In genomic region chr1:37250643-37251310, GRCm38 (mm10) we compare ENCODE assay signal across 9 mouse cellular contexts. TPM values are rescaled to one million over a fixed set of nuclear protein-coding genes. Genes with fewer than 3 reads are reported as not detected.
A peak's percentile ranks its signal among the peaks of the same experiment; 100 is the strongest.
DNase-seq lines count a peak whose midpoint lies in the region; ATAC-seq and TF ChIP-seq lines count a peak whose summit lies in the region.
"Had no signal": no experiment of that assay in that cellular context is flagged by ENCODE, and none has a peak within 500 bp of the region (broad histone marks: within the 10 kb centered on the region; RNA-seq: fewer than 3 reads in every experiment).

No protein-coding gene starts in this region.

- no peak for TF ChIP-seq POLR2A in testis, adult 2 months (IDR thresholded peaks at IDR 0.05; ENCODE audit: control insufficient read depth, low read depth, low read length)

- H3K4me1 ChIP-seq in kidney, embryonic 16.5 days (ENCODE audit: insufficient read depth, low read length) = no peaks in the 10 kb centered on the region
- no peaks in the 10 kb centered on the region for H3K4me1 ChIP-seq in kidney, postnatal 0 days (replicated peaks; ENCODE audit: insufficient read depth, low read length)
- H3K4me1 ChIP-seq in liver, embryonic 13.5 days (replicated peaks) = no peaks in the 10 kb centered on the region
- no peaks in the 10 kb centered on the region for H3K4me1 ChIP-seq in testis, adult 2 months (ENCODE audit: control insufficient read depth, insufficient read depth, low read length)

- no peaks in the 10 kb centered on the region for H3K27me3 ChIP-seq in kidney, embryonic 16.5 days (ENCODE audit: insufficient read depth, low read length)
- no peaks in the 10 kb centered on the region for H3K27me3 ChIP-seq in kidney, postnatal 0 days (ENCODE audit: insufficient read depth, low read length)
- H3K27me3 ChIP-seq in liver, embryonic 13.5 days = no peaks in the 10 kb centered on the region
- H3K27me3 ChIP-seq in testis, adult 2 months (ENCODE audit: control insufficient read depth, insufficient read depth, low read length) = no peaks in the 10 kb centered on the region
- H3K27me3 ChIP-seq: embryonic facial prominence, embryonic 13.5 days had no signal

- 40% methylated on average over 5 of the region's 5 CpGs for WGBS in kidney, embryonic 16.5 days
- WGBS in kidney, postnatal 0 days = 41% methylated on average over 5 of the region's 5 CpGs
- 32% methylated on average over 5 of the region's 5 CpGs for WGBS in liver, embryonic 13.5 days (ENCODE audit: insufficient replicate concordance)

- H3K27ac ChIP-seq in kidney, embryonic 16.5 days (ENCODE audit: low read length) = no peak overlapping the region
- no peak overlapping the region for H3K27ac ChIP-seq in kidney, postnatal 0 days
- H3K27ac ChIP-seq in liver, embryonic 13.5 days = no peak overlapping the region
- H3K27ac ChIP-seq in testis, adult 2 months (ENCODE audit: control insufficient read depth, insufficient read depth, low read depth, low read length) = no peak overlapping the region
- H3K27ac ChIP-seq: embryonic facial prominence, embryonic 13.5 days had no signal

- H3K4me2 ChIP-seq in kidney, embryonic 16.5 days (replicated peaks; ENCODE audit: low read depth, low read length) = no peak overlapping the region
- H3K4me2 ChIP-seq in kidney, postnatal 0 days (ENCODE audit: low read length) = no peak overlapping the region
- no peak overlapping the region for H3K4me2 ChIP-seq in liver, embryonic 13.5 days
- H3K4me2 ChIP-seq: embryonic facial prominence, embryonic 13.5 days had no signal

- no peak overlapping the region for H3K4me3 ChIP-seq in kidney, embryonic 16.5 days (ENCODE audit: low read length)
- no peak overlapping the region for H3K4me3 ChIP-seq in kidney, postnatal 0 days (replicated peaks; ENCODE audit: low read depth, low read length)
- no peak overlapping the region for H3K4me3 ChIP-seq in liver, embryonic 13.5 days (replicated peaks)
- no peak overlapping the region for H3K4me3 ChIP-seq in testis, adult 2 months (ENCODE audit: control insufficient read depth, low read depth, low read length)
- H3K4me3 ChIP-seq: embryonic facial prominence, embryonic 13.5 days had no signal

- peak; percentile 86 for DNase-seq in kidney, adult 18-20 months
- peak; percentile 89 for DNase-seq in cerebellum, adult 9-10 months
- peak; percentile 46 to 84 for DNase-seq in frontal cortex, postnatal 14 days (ENCODE audit: low spot score in 2 of 2)
- peak; percentile 87 for DNase-seq in kidney, postnatal 0 days (ENCODE audit: low spot score)
- peak; percentile 34 for DNase-seq in liver, embryonic 13.5 days

- no peaks in the 10 kb centered on the region for H3K36me3 ChIP-seq in kidney, embryonic 16.5 days (ENCODE audit: insufficient read depth, low read length)
- H3K36me3 ChIP-seq in kidney, postnatal 0 days (ENCODE audit: insufficient read depth, low read length) = no peaks in the 10 kb centered on the region
- H3K36me3 ChIP-seq in liver, embryonic 13.5 days = no peaks in the 10 kb centered on the region
- H3K36me3 ChIP-seq in testis, adult 2 months (ENCODE audit: control insufficient read depth, insufficient read depth, low read length) = no peaks in the 10 kb centered on the region
- H3K36me3 ChIP-seq: embryonic facial prominence, embryonic 13.5 days had no signal

- no peak overlapping the region for H3K9ac ChIP-seq in kidney, embryonic 16.5 days (replicated peaks; ENCODE audit: low read length)
- H3K9ac ChIP-seq in kidney, postnatal 0 days (ENCODE audit: low read depth, low read length) = no peak overlapping the region
- no peak overlapping the region for H3K9ac ChIP-seq in liver, embryonic 13.5 days
- H3K9ac ChIP-seq: embryonic facial prominence, embryonic 13.5 days had no signal

- TF ChIP-seq CTCF in kidney, postnatal 0 days (IDR thresholded peaks at IDR 0.05; ENCODE audit: low read depth) = peak; percentile 95
- TF ChIP-seq CTCF in testis, adult 2 months (IDR thresholded peaks at IDR 0.05; ENCODE audit: control insufficient read depth, insufficient read depth, insufficient replicate concordance, low read depth, low read length) = peak; percentile 76; the same call in 1 of the 2 replicates

- no peak for ATAC-seq in kidney, embryonic 16.5 days (ENCODE audit: low FRiP score, low TSS enrichment)
- no peak for ATAC-seq in kidney, postnatal 0 days (replicated peaks; ENCODE audit: low FRiP score, low read depth)
- ATAC-seq in liver, embryonic 13.5 days (ENCODE audit: low read depth) = no peak
- peak; percentile 36; the same call in 1 of the 2 replicates for ATAC-seq in neutrophil, adult 5-6 weeks (ENCODE audit: extremely low read depth, insufficient number of reproducible peaks, low FRiP score, poor library complexity, severe bottlenecking)

- H3K9me3 ChIP-seq in kidney, embryonic 16.5 days (ENCODE audit: low read length) = no peaks in the 10 kb centered on the region
- H3K9me3 ChIP-seq in kidney, postnatal 0 days (replicated peaks; ENCODE audit: low read length) = no peaks in the 10 kb centered on the region
- no peaks in the 10 kb centered on the region for H3K9me3 ChIP-seq in liver, embryonic 13.5 days (replicated peaks)
- H3K9me3 ChIP-seq: embryonic facial prominence, embryonic 13.5 days had no signal

RNA-seq across cellular contexts. Expression of gene Cnga3, which starts 36.5 kb away (rescaled TPM):
- 0.07 and 0.18 TPM in 2 replicates for polyA plus RNA-seq in kidney, embryonic 16.5 days (2015; fragmentation: Nextera tagmentation; extraction: Ambion mirVana)
- not detected in 2 replicates for polyA plus RNA-seq in kidney, postnatal 0 days (2015; fragmentation: Nextera tagmentation; extraction: Ambion mirVana)
- polyA plus RNA-seq in liver, embryonic 13.5 days (2015; fragmentation: Nextera tagmentation; extraction: Ambion mirVana) = not detected in 2 replicates
- not detected in 2 replicates for total RNA-seq in neutrophil, adult 5-6 weeks (2017)
- 0.62 and 1.6 TPM in 2 replicates for polyA plus RNA-seq in testis, adult 2 months (2012; rRNA removed)

RNA-seq across cellular contexts. Expression of gene Inpp4a, which starts 48.9 kb away (rescaled TPM):
- 19.2 and 21.3 TPM in 2 replicates for polyA plus RNA-seq in kidney, embryonic 16.5 days (2015; fragmentation: Nextera tagmentation; extraction: Ambion mirVana)
- polyA plus RNA-seq in kidney, postnatal 0 days (2015; fragmentation: Nextera tagmentation; extraction: Ambion mirVana) = 13.6 and 14.6 TPM in 2 replicates
- 3.0 and 3.1 TPM in 2 replicates for polyA plus RNA-seq in liver, embryonic 13.5 days (2015; fragmentation: Nextera tagmentation; extraction: Ambion mirVana)
- 28.5 and 32.6 TPM in 2 replicates for total RNA-seq in neutrophil, adult 5-6 weeks (2017)
- 68.1 and 74.6 TPM in 2 replicates for polyA plus RNA-seq in testis, adult 2 months (2012; rRNA removed)

Comparison
In these comparisons a context has a peak if more than half of its experiments do, and no peak if none do; other contexts are left out.
1. DNase-seq: peak in every context shown above with its lines; median percentile 89 in cerebellum, adult 9-10 months; 87 in kidney, postnatal 0 days; 86 in kidney, adult 18-20 months; 65 in frontal cortex, postnatal 14 days; 34 in liver, embryonic 13.5 days.